Mouse (Mus musculus) heart, embryonic 14.5 days (tissue): Measurements from ENCODE around the gene Gm29609. TPM values are rescaled to one million over a fixed set of nuclear protein-coding genes. Genes with fewer than 3 reads are reported as not detected.
"Not testable (repeated sequence)": the region's sequence is repeated elsewhere in the genome, so short reads cannot be mapped to it uniquely, and the experiment has no call there.

Source experiments
- ATAC-seq: fragments of 200-750 bp; cut with Nextera tagmentation; 2 replicates; pipeline ENCODE4 v1.8.0; 2017; ENCODE audit warnings: low read depth, moderate TSS enrichment; ENCODE audit not compliant: insufficient number of reproducible peaks, insufficient read depth, low FRiP score
- H3K27ac ChIP-seq, 2 experiments: fragments of 200-500 bp in 1 of 2; fragments of 300-500 bp in 1 of 2; sonication (generic) in 1 of 2; replicated peaks in 1 of 2; 2 replicates each; pipeline ENCODE4 v1.5.1; 2012 to 2014; ENCODE audit warnings: low read depth in 2 of 2, low read length in 2 of 2, control low read depth in 1 of 2, mild to moderate bottlenecking in 1 of 2, mixed read lengths in 1 of 2; ENCODE audit not compliant: control insufficient read depth in 1 of 2, insufficient read depth in 1 of 2
- H3K27me3 ChIP-seq: fragments of 300-500 bp; sonication (generic); 2 replicates; pipeline ENCODE4 v1.6.1; 2014; ENCODE audit warnings: mild to moderate bottlenecking, low read length, control low read depth; ENCODE audit not compliant: control insufficient read depth, insufficient read depth
- H3K36me3 ChIP-seq: fragments of 300-500 bp; sonication (generic); 2 replicates; pipeline ENCODE4 v1.6.1; 2014; ENCODE audit warnings: mild to moderate bottlenecking, control low read depth, low read length, mixed read lengths; ENCODE audit not compliant: control insufficient read depth, insufficient read depth
- H3K4me1 ChIP-seq, 2 experiments: fragments of 200-500 bp in 1 of 2; fragments of 300-500 bp in 1 of 2; sonication (generic) in 1 of 2; 2 replicates each; pipeline ENCODE4 v1.6.1; 2012 to 2014; ENCODE audit warnings: low read length in 2 of 2, control low read depth in 1 of 2, mixed read lengths in 1 of 2; ENCODE audit not compliant: control insufficient read depth in 2 of 2, insufficient read depth in 2 of 2
- H3K4me2 ChIP-seq: fragments of 300-500 bp; sonication (generic); 2 replicates; pipeline ENCODE4 v1.6.1; 2014; ENCODE audit warnings: mild to moderate bottlenecking, low read length
- H3K4me3 ChIP-seq, 2 experiments: fragments of 200-500 bp in 1 of 2; fragments of 300-500 bp in 1 of 2; sonication (generic) in 1 of 2; 2 replicates each; pipeline ENCODE4 v1.5.1; 2012 to 2014; ENCODE audit warnings: low read length in 2 of 2, mild to moderate bottlenecking in 2 of 2, control low read depth in 1 of 2, low read depth in 1 of 2, moderate library complexity in 1 of 2; ENCODE audit not compliant: control insufficient read depth in 1 of 2, insufficient read depth in 1 of 2
- H3K9ac ChIP-seq: fragments of 300-500 bp; sonication (generic); 2 replicates; pipeline ENCODE4 v1.6.1; 2014; ENCODE audit warnings: mild to moderate bottlenecking, low read length
- H3K9me3 ChIP-seq: fragments of 300-500 bp; sonication (generic); 2 replicates; pipeline ENCODE4 v1.6.1; 2016; ENCODE audit warnings: low read length, control low read depth; ENCODE audit not compliant: control insufficient read depth
- WGBS: fragments of 180-500 bp; shearing (Covaris S2); extraction: QIAGEN DNeasy Blood & Tissue Kit; methylation state at CpG from one replicate; pipeline ENCODE4 v1.1.7; 2014; 5-methylcytosine and 5-hydroxymethylcytosine counted together
- polyA plus RNA-seq: library from polyadenylated mRNA; unstranded; fragments of >200 nt; fragmentation: Nextera tagmentation; extraction: Ambion mirVana; gene quantifications from 2 replicates; pipeline ENCODE4 v1.2.1, GENCODE M21; 2014

The Gm29609 gene
- polyA plus RNA-seq, 1 experiment from 2014 or later = 1.1 TPM

DNA sequence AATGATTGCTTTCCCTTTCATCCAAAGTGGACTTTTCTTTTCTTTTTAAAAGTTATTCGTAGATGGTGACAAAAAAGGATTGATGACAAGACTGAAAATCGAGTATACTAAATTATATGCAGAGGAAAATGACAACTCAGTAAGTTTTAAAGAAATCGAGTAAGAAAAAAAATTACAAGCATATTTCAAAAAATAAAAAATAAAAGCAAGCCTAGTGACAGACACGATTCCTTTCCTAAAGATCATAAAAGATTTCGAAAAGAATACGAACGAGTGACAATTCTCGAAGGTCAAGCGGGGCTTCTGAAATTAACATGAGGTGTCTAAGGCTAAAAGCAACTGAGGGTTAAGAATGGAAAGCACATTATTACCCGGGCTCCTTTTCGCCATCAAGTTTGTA lies 39.8 kb upstream of the Gm29609 start:
- no peaks in the 10 kb centered on the region for H3K9me3 ChIP-seq
- WGBS = under 1% methylated on average over 11 of the region's 11 CpGs
- H3K9ac ChIP-seq = peak overlapping the region; percentile 88
- no peaks in the 10 kb centered on the region for H3K27me3 ChIP-seq
- no peak for ATAC-seq
- peak overlapping the region; percentile 57 to 93 for H3K4me3 ChIP-seq
- peaks cover 5 to 21% of the 10 kb centered on the region in 2 experiments; a peak in 3 of 4 replicates for H3K4me1 ChIP-seq
- H3K36me3 ChIP-seq = no peaks in the 10 kb centered on the region
- peak overlapping the region; percentile 84 for H3K4me2 ChIP-seq
- peak overlapping the region; percentile 58 to 83 for H3K27ac ChIP-seq

DNA sequence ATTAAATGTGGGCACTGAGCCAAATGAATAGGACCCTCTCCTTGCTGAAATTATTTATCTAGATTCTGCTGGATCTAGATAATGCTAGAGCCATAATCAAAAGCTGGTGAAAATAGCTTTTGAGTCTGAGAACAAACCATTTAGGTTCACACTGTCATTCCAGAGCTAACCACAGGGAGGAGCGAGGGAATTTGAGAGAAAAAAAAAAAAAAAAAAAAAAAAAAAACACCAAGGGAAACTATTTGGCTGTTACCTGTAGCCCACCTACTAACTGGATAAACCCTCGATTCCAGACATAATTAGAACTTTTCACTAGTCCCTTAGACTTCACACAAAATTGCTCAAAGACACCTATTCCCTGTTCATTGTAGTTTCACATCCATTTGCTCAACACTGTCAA lies 39.4 kb upstream of the Gm29609 start:
- peak overlapping the region in 1 of 2 experiments; percentile 6; a peak in 1 of 4 replicates for H3K27ac ChIP-seq

DNA sequence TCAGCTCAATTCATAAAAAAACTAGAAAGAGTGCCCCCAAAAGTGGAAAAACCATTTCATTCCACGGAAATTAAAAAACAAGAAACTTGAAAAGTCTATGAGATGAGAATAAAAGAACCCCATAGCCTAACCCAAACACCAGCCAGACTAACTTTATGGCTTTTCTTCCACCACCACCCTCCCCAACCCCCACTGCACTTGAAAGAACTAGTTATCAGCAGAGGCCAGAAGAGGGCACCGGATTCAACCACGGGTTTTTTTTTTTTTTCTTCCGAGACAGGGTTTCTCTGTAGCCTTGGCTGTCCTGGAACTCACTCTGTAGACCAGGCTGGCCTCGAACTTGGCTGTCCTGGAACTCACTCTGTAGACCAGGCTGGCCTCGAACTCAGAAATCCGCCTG lies 38.6 kb upstream of the Gm29609 start:
- H3K4me3 ChIP-seq = no peak overlapping the region
- WGBS = 46% methylated on average over 7 of the region's 7 CpGs
- H3K27me3 ChIP-seq = no peaks in the 10 kb centered on the region
- no peaks in the 10 kb centered on the region for H3K9me3 ChIP-seq
- H3K9ac ChIP-seq = no peak overlapping the region; the same call in 1 of the 2 replicates
- no peaks in the 10 kb centered on the region for H3K36me3 ChIP-seq
- H3K27ac ChIP-seq = no peak overlapping the region
- H3K4me2 ChIP-seq = no peak overlapping the region
- peaks cover 5 to 21% of the 10 kb centered on the region in 2 experiments; a peak in 3 of 4 replicates for H3K4me1 ChIP-seq
- no peak for ATAC-seq

More for the DNA sequence above, 39.4 kb upstream of the Gm29609 start:
- Histone ChIP-seq H3K27me3 (no peaks in the 10 kb centered on the region), H3K4me2 (peak overlapping the region; percentile 84), H3K36me3 (no peaks in the 10 kb centered on the region), H3K9me3 (no peaks in the 10 kb centered on the region), H3K4me1 (peaks cover 5 to 21% of the 10 kb centered on the region in 2 experiments; a peak in 3 of 4 replicates), H3K9ac (peak overlapping the region; percentile 88), H3K4me3 (peak overlapping the region in 1 of 2 experiments; percentile 93; a peak in 2 of 4 replicates)
- 4% methylated on average over 2 of the region's 2 CpGs for WGBS
- no peak for ATAC-seq

- H3K9me3 ChIP-seq, H3K9ac ChIP-seq, H3K27me3 ChIP-seq, ATAC-seq, H3K4me2 ChIP-seq, H3K27ac ChIP-seq, H3K36me3 ChIP-seq, H3K4me3 ChIP-seq: not testable (repeated sequence)
- 81% methylated on average over 6 of the region's 6 CpGs for WGBS
- peaks cover 5 to 21% of the 10 kb centered on the region in 2 experiments; a peak in 3 of 4 replicates for H3K4me1 ChIP-seq
These were observed 36.8 kb upstream of the Gm29609 start for GRCm38 (mm10) chr5:31216554-31216953.

DNA sequence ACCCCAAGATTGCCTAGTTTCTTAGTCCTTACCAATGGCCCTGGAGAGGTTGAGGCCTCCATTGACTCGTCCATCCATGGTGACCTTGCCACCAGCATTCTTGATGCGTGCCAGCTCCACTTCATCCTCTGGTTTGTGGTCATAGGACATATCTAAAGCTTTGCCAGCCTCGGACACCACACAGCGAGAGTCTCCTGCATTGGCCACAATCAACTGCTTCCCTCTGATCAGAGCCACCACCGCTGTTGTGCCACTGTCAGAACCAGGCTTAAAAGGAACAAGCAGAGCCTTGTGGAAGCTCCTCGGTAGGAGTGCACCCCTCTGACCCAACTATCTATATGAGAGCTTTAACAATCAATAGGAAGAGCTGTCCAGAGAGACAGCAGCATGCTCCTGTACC lies 24.7 kb upstream of the Gm29609 start:
- WGBS = 89% methylated on average over 6 of the region's 6 CpGs
- H3K9me3 ChIP-seq = peaks cover 6% of the 10 kb centered on the region
- no peak overlapping the region for H3K4me2 ChIP-seq
- peaks cover 72% of the 10 kb centered on the region for H3K36me3 ChIP-seq
- peaks cover 5 to 15% of the 10 kb centered on the region in 2 experiments; a peak in 2 of 4 replicates for H3K4me1 ChIP-seq
- H3K27me3 ChIP-seq = no peaks in the 10 kb centered on the region
- H3K9ac ChIP-seq = no peak overlapping the region
- no peak overlapping the region for H3K4me3 ChIP-seq
- no peak for ATAC-seq
- no peak overlapping the region for H3K27ac ChIP-seq

- Histone ChIP-seq H3K4me1 (peaks cover 5 to 15% of the 10 kb centered on the region in 2 experiments; a peak in 2 of 4 replicates), H3K4me2 (no peak overlapping the region), H3K4me3 (no peak overlapping the region), H3K36me3 (peaks cover 77% of the 10 kb centered on the region), H3K27ac (no peak overlapping the region), H3K9ac (no peak overlapping the region), H3K27me3 (no peaks in the 10 kb centered on the region), H3K9me3 (peaks cover 6% of the 10 kb centered on the region)
- WGBS = 87% methylated on average over 2 of the region's 2 CpGs
- ATAC-seq = no peak
These were observed 24.2 kb upstream of the Gm29609 start for GRCm38 (mm10) chr5:31203866-31204265.

- Histone ChIP-seq H3K9me3 (peaks cover 6% of the 10 kb centered on the region), H3K9ac (no peak overlapping the region; the same call in 1 of the 2 replicates), H3K36me3 (peaks cover 82% of the 10 kb centered on the region), H3K4me1 (peaks cover 5 to 15% of the 10 kb centered on the region in 2 experiments; a peak in 2 of 4 replicates), H3K27ac (peak overlapping the region in 1 of 2 experiments; percentile 86; a peak in 1 of 4 replicates), H3K4me2 (peak overlapping the region; percentile 77), H3K27me3 (no peaks in the 10 kb centered on the region), H3K4me3 (peak overlapping the region; percentile 60 to 86; a peak in 2 of 4 replicates)
- no peak for ATAC-seq
- WGBS = 89% methylated on average over 7 of the region's 7 CpGs
These were observed 23.2 kb upstream of the Gm29609 start for GRCm38 (mm10) chr5:31202933-31203332.
